Mouse (Mus musculus) embryonic fibroblast, embryonic 13.5 days (primary cell): ENCODE measurements around the gene Fbxo28.

ENCODE experiments used
- CTCF ChIP-seq: IDR thresholded peaks from 2 replicates; pipeline ENCODE4 v1.5.1; 2011; ENCODE audit warnings: mild to moderate bottlenecking, control low read depth, low read length, moderate library complexity, borderline replicate concordance; ENCODE audit not compliant: insufficient read depth
- POLR2A ChIP-seq: IDR thresholded peaks from 2 replicates; pipeline ENCODE4 v1.6.1; 2011; ENCODE audit warnings: low read depth, mild to moderate bottlenecking, control low read depth, low read length, moderate library complexity

GRCm38 (mm10) chr1:182289781-182290180 is 51.6 kb downstream of the Fbxo28 start:
- TF ChIP-seq CTCF (no peak), POLR2A (no peak)
